Mouse (Mus musculus) G1E (cell line): ENCODE results near the gene Lime1.

Experiments used
- CTCF ChIP-seq: IDR thresholded peaks from 2 replicates; pipeline ENCODE4 v1.5.1; 2012; ENCODE audit warnings: low read depth, low read length, inconsistent platforms, mixed read lengths
- GATA1 ChIP-seq: IDR thresholded peaks from 2 replicates; pipeline ENCODE4 v1.6.1; 2012; ENCODE audit warnings: borderline replicate concordance, low read length, inconsistent platforms, mixed read lengths
- POLR2AphosphoS5 ChIP-seq: IDR thresholded peaks from 2 replicates; pipeline ENCODE4 v1.6.1; 2012; ENCODE audit warnings: low read depth, low read length, inconsistent platforms; ENCODE audit not compliant: insufficient replicate concordance
- TAL1 ChIP-seq: conservative IDR thresholded peaks from 2 replicates; pipeline ENCODE4 v1.6.1; 2012; ENCODE audit warnings: low read depth, low read length, inconsistent platforms, mixed read lengths

GRCm38 (mm10) chr2:181332542-181332941 lies 47.3 kb upstream of the Lime1 start:
- no peak for TF ChIP-seq CTCF
- no peak for TF ChIP-seq GATA1
- no peak for TF ChIP-seq POLR2AphosphoS5
- TF ChIP-seq TAL1, result no peak
